Mouse (Mus musculus) ovary, postnatal 10 days (tissue): ENCODE data around the gene Ccdc28b.

Experiments used
- DNase-seq: peaks from one replicate; pipeline ENCODE4 v3.0.0; 2022; ENCODE audit warnings: low spot score

Gene Ccdc28b

DNA sequence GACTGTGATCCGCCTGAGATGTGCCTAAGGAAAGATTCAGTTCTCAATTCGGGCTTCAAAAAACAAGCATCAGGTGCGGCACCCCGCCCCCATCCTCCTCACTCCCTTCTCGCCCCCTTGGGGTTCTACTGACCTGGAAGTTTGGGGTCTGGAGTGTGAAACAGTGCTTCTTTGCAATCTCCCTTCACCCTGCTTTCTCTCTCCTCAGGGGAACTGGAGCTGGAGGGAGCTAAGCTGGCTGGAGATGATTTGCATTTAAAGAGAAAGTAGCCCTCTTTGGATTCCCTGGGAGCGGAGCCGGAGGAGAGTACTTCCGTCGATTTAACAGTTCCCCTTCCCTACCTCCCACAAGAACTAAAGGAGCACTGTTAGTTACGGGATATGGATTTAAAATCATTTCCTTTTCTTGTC lies at the start of gene Ccdc28b:
Ccdc28b (minus strand) TSS at position 267 of the 411 bp plus-strand sequence.
- DNase-seq = no peak

DNA sequence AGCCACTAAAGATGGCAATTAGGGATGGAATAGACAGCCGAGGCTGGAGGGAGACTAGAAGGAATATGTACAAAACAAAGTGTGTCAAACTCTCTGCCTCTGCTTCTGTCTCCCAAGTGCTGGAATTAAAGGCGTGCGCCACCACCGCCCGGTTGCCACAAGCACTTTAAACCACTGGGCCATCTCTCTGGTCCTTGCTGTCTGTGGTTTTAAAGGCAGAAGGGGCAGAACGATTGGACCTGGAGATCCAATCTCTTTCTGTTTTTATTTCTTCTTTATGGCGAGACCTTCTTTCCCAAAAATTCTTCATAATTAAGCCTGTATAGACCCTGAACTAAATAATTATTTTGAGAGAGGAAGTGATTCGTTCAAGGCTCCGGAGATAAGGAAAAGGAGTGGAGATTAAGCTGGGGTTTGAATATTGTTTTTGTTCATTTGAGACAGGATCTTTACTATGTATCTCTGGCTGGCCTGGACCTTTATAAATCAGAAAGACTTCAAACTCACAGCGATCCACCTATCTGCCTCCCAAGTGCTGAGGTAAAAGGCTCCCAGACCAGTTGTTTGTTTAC lies 49.2 kb upstream of the Ccdc28b start:
- no peak for DNase-seq

DNA sequence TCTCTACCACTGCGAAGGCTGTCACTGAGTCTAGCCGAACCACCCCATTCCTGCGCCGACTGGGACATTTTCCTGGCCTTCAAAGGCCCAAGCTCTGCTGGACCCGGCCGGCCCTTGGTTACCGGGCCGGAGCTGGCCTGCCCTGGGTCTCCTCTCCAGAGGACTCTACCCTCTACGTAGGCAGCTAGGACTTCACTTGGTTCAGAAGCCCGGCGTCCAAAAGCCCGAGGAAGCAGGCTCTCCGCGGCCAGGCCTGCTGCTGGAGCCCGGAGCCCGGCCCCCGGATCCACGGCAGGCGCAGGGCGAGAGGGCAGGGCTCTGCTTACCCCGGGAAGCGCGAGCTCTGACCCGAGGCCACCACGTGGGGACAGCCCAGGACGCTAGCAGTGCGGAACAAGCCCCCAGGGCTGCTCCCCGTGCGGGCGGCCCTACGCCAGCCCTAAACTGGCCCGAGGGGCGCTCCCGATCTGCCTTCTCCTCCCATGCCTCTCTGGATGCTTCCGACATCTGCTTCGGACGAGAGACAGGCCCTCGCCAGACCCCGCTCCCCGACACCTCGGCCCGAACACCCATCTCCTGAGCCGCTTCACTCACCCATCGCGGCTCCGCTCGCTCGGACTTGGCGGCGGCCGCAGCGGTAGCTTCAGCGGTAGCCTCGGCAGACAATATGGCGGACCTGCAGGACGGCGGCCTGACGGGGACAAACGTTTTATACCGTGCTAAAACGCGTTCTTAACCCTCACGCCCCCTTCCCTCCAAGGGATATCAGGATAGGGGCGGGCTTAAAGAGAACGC lies 48.5 kb upstream of the Ccdc28b start, which contains the start of gene Kpna6:
Kpna6 (minus strand) TSS at position 685 of the 795 bp plus-strand sequence.
- peak; percentile 88 for DNase-seq

DNA sequence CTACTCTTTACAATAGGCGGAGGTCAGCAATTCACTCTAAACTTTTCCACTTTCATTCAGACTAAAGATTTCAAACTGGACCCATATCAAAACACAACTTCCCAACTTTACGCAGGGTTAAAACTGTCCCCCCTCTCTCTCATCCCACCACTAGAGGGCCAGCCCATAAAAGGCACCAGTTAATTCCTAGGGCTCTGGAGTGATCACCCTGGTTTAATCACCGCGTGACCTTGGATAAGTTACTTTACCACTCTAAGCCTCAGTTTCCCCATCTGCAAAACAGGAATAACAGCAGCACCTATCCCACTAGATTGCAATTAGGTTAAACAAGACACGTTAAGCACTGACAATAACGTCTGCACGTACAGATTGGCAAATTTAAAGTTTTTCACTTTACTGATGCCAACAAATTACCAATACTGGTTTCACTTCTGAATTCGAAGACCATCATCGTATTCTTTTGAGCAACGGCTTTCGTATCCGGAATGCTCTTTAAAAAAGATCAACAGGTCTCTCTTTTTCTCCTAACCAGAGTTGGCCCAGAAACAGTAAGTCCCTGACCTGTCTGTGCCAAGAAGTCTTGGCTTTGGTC lies 47.8 kb upstream of the Ccdc28b start:
- DNase-seq = no peak

DNA sequence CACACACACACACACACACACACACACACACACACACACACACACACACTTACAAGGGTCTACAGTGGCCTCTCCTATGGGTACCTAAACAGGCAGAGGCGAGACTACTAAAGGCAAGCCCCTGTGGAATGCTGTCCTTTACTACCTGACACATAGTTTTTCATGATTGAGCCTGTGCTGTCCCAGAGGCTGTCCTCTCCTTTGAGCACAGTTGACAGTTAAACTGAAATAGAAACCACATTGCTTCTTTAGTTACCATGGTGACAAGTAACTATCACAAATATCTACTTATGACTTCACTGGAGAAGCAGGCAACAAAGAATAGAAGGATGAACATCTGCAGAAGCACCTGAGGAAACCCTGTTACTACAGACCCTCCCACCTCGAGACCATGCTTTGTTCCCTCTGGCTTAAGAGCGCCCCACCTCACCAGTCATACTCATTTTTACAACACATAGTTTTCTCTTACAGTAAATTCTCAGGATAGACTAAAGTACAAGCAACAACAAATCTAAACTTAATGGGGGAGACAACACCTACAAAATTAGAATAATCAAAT lies 38.6 kb upstream of the Ccdc28b start:
- no peak for DNase-seq

DNA sequence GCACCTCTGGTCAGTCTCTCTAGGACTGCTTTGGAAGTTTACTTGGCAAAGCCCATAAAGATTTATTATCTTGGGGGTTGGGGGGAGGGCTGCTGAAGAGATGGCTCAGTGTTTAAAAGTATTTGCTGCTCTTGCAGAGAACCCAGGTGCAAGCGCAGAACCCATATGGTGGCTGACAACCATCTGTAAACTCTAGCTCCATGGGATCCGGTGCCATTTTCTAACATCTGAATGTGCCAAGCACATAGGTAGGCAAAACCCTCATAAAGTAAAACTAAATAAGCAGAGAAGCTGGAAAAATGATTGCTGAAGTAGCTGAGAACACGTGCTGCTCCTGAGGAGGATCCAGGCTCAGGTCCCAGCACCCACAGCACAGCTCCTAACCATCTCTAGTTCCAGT lies 37.8 kb upstream of the Ccdc28b start:
- no peak for DNase-seq

DNA sequence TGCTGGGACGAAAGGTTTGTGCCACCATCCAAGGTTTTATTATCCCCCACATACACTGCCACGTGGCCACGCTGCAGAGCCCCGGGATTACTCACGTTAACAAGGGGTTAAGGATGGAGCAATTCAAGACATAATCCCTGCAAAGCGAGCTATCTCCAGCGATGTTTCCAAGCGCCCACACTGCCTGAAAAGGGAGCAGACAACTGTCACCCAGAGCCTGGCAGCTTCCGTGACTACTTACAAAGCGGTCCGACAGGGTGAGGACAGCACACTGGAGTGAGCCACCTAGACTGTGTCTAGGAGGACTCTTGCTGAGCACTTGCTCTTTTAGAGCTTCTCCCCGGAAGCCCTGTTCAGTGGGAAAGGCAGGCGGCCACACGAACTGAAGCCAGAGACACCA lies 31.0 kb upstream of the Ccdc28b start:
- no peak for DNase-seq

DNA sequence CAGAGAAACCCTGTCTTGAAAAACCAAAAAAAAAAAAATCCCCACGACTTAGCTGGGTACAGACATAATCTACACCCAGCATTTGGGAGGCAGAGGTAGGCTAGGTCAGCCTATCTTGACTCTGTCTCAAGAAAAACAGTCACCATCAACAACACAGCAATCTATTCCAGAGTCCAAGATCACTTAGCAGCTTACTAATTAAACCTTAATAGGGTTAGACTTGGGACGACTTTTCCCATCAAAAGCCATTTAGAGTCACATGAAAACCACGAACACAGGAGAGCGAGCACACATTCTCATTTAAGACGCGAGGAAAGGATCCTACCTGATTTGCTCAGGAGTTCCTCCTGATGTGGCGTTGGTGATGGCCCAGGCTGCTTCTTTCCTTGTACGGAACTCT lies 26.6 kb upstream of the Ccdc28b start:
- DNase-seq = no peak

DNA sequence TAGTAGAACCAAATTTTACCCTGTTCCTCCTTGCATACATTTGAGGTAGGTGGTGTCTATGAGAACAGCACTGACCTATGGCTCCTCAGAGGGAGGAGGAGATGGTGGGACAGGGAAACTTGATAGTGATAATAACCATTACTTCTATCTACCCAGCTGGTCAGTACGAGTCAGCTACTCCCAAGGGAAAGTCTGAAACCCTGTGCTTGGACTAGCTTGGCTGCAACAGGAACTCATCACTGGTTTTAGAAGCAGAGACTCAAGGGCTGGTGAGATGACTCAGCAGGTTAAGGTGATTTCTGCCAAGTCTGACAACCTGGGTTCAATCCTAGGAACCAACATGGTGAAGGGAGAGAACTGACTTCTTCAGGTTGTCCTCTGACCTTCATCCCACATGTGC lies 24.9 kb upstream of the Ccdc28b start:
- no peak for DNase-seq

DNA sequence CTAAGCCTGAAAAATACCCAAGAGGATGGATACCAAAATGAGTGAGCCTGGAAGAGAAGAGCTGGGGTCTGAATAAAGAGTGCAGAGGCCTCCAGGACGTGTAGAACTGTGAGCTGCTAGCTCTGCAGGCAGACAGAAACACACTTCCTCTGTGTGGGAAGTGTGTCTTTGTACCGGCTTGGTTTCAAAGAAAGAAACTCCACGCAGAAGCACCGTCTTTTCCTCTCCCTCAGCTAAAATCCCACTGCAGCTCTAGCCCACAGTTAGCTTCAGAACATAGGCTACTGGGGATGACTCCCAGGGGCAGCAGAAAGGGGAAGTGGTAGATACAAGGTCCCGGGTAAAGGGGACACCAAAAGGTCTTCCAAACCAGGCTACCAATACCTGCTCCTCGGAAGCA lies 21.5 kb upstream of the Ccdc28b start:
- DNase-seq = no peak

DNA sequence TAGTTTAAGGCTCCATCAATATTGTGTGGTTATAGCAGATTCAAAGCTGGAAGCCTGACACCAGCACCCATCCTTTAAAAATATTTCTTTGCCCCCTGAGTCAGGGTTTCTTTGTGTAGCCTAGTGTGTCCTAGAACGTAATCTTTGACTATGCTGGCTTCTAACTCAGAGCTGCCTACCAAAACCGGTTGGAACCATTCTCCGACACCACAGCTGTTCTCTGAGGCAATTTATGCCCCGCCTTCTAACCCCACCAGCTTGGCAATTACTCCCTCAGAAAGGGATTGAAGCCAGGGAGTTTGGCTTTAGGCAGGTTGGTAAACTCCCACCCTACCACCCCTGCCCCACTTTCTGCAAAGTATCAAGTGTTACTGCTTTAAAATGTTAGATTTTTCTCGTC lies 18.0 kb upstream of the Ccdc28b start:
- DNase-seq = no peak

DNA sequence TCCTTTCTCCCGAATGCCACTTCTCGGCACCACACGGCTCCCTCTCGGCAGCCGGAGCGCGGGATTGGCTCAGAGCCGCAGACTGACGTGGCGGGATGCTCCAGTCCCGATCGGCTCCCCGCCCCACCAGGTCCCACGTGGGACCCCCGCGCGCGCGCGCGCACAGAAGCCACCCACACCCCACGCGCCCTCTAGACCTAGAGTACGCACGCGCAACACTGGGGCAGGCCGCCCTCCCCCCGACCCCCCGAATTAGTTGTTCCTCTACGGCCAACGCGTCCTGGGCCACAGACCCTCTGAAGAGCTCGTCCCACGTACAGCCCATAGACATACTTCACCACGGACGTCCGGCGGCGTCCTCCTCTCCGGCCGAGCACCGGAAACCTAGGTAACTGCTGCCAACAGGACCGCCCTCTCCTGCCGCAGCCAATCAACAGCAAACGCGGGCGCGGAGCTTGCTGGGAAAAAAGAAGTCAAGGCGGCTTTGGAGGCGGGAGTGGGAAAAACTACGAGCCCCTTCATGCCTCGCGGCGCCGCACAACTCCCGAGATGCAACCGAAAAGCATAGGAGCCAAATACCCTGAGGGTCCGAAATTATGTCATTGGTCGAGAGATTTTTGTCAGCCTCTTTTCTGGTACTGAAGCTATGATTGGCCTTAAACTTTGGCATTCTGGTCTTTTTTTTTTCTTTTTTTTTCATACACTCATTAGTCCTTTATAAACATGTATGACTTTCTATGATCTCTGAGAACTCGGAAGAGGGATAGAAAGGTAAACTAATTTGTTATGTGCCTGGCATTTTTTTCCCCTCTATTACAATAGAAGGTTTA lies 17.1 kb upstream of the Ccdc28b start, which contains the start of gene Txlna:
Txlna (minus strand) TSS at position 428 of the 830 bp plus-strand sequence.
- peak; percentile 82 for DNase-seq

DNA sequence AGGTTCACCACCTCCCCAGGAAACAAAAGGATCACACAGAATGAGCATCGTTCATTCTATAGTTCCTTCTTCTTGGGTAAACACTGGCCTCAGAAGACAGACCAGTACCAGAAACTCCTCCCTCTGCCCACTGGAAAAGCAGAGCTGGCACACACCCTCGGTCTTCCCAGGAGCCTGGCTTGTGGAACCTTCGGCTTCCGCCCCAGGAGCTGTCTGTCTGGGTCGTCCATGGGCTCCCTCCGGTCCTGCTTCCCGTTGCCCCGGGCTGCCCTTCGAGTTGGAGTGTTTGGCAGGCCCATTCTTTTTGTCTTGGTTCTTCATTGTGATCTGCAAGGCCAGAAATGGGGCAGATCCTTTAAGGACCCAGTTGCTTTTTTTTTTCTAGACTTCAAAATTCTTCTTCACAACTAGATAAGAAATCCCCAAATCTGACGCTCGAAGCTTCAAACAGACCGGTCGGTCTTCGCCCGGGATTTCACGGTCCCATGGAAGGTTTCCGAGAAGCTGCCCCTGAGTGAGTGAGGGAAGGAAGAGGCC lies 16.4 kb upstream of the Ccdc28b start:
- DNase-seq = peak; percentile 34

DNA sequence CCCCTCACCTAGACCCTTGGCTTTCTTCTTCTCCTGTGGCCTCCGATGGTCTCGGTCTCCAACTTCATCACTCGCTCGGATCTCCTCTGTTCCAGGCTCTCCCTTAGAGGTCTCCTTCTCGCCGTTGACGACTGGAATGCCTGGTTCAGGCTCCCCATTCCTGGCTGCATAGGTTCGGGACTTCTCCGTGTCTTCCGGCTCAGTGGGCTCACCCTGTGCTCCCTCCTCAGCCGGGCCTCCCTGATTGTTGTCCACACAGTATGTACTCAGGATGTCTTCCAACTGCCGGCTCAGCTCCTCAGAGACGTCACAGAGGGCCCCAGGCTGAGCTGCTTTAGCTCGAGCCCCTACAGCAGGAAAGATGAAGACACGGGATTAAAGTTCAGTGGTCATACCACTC lies 15.5 kb upstream of the Ccdc28b start:
- DNase-seq = no peak

DNA sequence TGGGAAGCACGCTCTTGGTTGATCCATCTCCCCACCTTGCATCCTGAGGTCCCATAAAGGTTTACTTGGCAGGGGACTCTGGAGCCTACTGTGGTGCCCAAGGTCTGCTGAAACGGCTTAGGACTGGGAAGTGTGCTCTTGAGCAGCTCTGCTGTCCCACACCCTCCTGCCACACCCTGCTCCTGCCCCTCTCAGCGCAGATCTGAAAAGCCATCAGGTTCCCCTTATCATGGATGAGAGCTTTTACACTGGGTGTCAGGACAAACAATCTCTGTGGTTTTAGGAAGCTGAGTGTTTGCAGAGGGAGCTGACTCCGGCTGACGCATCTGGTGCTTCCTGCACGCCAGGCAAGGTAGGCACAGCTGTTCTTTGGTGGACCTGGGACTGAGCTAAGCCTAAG lies 10.1 kb upstream of the Ccdc28b start:
- DNase-seq = no peak

DNA sequence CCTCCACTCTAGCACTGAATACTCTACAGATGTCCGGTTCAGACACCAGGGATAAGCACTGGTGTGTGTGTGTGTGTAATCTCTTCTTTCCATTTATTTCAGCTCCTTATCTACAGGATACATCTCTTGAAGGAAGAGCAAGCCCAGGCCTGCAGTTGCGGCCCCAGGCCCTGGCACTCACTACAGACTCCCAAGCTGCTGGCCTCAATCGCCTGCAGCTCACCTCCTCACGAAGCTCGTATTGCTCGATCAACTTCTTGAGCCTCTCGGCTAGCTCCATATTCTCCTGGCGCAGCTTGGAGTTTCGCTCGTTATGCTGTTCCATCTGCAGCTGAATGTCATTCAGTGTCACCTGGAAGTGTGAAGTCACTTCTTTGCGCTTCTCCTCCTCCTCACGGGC lies 8.1 kb upstream of the Ccdc28b start:
- DNase-seq = no peak

DNA sequence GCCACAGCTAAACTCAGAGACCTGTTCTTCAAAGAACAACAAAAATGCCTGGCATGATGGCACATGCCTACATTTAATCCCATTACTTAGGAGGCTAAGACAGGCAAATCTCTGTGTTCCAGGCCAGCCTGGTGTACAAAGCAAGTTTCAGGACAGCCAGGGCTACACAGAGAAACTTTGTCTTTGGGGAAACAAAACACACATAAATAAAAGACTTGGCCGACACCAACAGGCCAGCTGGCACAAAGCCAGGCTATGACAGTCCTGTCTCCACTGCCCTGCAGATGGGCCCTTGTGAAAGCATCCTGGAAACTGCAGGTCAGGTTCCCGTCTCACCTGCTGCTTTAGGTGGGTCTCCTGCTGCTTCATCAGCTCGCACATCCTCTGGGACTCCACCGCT lies 7.2 kb upstream of the Ccdc28b start:
- no peak for DNase-seq

DNA sequence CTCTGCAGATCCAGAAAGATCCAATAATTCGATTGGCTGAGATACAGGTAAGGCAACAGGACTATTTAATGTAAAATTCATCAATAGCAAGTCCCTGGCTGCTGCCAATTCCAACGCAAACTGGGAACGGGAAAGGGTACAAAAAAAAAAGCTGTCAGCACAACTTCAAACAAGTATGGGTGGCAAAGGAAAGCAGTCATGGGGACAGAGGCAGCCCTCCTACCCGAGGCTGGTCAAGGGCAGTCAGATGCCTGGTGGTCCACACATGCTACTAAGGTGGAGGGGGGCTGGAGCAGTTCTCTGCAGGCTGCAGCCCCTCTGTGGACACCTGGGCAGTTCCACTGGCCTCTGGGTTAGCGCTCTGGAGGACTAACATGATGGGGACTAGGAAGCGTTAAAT lies 2.3 kb upstream of the Ccdc28b start:
- no peak for DNase-seq

DNA sequence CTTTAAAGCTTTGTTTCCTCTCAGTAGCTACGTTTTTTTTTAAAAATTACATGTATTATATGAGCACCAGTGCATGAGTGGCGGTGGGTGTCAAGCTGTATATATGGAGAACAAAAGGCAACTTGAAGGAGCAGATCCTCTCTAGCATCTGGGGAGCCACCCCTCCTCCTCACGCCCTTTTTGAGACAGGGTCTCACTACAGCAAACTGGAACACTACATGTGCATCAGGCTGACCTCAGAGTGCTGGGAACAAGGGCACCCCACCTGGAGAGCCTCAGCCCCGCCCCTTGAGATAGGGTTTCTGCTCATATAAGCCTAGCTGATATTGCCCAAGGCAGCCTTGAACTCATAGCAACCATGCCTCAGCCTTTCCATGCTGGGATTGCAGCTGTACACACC lies 1.7 kb upstream of the Ccdc28b start:
- no peak for DNase-seq

DNA sequence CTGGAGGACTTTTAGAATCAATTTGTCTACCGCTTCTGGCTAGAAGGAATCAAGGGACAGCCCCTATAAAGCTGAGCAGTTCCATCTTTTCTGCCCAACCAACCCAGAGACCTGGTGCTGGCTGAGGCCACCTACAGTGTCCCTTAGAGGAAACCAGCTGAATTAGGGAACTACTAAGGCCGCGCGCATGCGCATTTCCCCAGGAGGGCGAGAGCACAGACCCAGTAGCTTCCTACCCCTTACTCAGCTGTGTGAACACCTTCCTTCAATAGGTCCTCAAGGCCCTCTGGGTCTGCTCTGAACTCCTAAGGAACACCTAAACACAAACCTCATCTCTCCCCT lies 1.3 kb upstream of the Ccdc28b start:
- DNase-seq = no peak

DNA sequence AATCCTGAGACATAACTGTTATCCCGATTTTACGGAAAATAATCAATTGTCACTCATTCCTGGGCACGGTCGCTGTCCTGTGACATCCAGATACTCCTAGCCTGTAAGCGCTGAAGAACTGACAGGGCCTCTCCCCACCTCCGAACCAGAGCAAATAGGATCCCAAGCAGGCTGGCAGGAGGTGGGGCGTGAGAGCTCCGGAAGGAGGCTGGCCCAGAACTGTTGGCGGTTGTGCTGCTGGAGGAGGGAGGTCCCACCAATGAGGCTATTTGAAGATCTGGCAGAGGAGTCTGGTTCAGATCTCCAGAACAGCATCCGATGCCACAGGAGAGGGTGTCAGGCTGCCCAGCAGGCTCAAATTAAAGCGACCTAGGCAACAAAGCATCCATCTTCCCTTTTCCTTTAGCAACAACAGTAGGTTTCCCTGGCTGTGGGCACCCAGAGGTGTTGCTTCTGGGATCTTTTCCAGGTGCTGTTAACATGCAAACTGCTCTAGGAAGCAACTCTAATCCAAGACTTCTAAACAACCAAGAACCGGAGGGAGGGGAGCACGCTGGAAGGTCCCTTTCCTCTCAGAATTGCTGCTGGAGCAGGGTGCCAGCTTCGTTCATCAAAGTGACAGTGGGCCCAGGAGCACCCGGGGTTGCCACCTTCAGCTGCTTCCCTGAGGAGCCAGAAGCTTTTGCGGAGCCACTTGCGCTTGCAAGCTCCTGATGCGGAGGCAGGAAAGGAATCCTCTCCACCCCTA lies 708 bp upstream of the Ccdc28b start:
- DNase-seq = no peak
